Comparison of ENCODE assay signal across 9 mouse cellular contexts in genomic region chr11:53132406-53133035, GRCm38 (mm10).
DNase-seq lines count a peak whose midpoint lies in the region; ATAC-seq and TF ChIP-seq lines count a peak whose summit lies in the region.
"Had no signal": no experiment of that assay in that cellular context is flagged by ENCODE, and none has a peak within 500 bp of the region (broad histone marks: within the 10 kb centered on the region; RNA-seq: fewer than 3 reads in every experiment).

No protein-coding gene starts in this region.

- intact Hi-C loops in heart, adult 2 months (cut with DNase I), result no loop called here

- no peaks in the 10 kb centered on the region for H3K79me2 ChIP-seq in heart, adult 2 months (replicated peaks; ENCODE audit: control insufficient read depth, insufficient read depth, low read length)

- peak overlapping the region; percentile 47 for H3K4me2 ChIP-seq in midbrain, embryonic 14.5 days (ENCODE audit: low read length)

- H3K9ac ChIP-seq in heart, adult 2 months (ENCODE audit: low read depth, low read length), result no peak overlapping the region
- H3K9ac ChIP-seq in midbrain, embryonic 14.5 days (replicated peaks; ENCODE audit: low read length), result peak overlapping the region; percentile 45

- 0 out of 2 replicates have a peak, but pooled peaks cover 2% of the 10 kb centered on the region for H3K27me3 ChIP-seq in heart, embryonic 10.5 days (ENCODE audit: insufficient read depth, poor library complexity, severe bottlenecking)
- H3K27me3 ChIP-seq in heart, adult 2 months (ENCODE audit: control insufficient read depth, insufficient read depth, low read length), result no peaks in the 10 kb centered on the region
- no peaks in the 10 kb centered on the region for H3K27me3 ChIP-seq in midbrain, embryonic 14.5 days (ENCODE audit: control insufficient read depth, insufficient read depth, low read length)
- no peaks in the 10 kb centered on the region for H3K27me3 ChIP-seq in limb, embryonic 10.5 days (ENCODE audit: low read depth, poor library complexity, severe bottlenecking)

- peaks cover 9% of the 10 kb centered on the region for H3K4me1 ChIP-seq in heart, embryonic 10.5 days
- no peaks in the 10 kb centered on the region for H3K4me1 ChIP-seq in heart, adult 2 months (ENCODE audit: control insufficient read depth, insufficient read depth, low read length)
- H3K4me1 ChIP-seq in midbrain, embryonic 14.5 days (ENCODE audit: control insufficient read depth, insufficient read depth, low read length), result peaks cover 15% of the 10 kb centered on the region
- peaks cover 9% of the 10 kb centered on the region; the same call in 1 of the 2 replicates for H3K4me1 ChIP-seq in limb, embryonic 10.5 days

- no peak overlapping the region for H3K27ac ChIP-seq in heart, embryonic 10.5 days
- H3K27ac ChIP-seq in heart, adult 2 months, result no peak overlapping the region
- peak overlapping the region; percentile 63 for H3K27ac ChIP-seq in midbrain, embryonic 14.5 days (replicated peaks; ENCODE audit: low read depth, low read length)
- H3K27ac ChIP-seq in limb, embryonic 10.5 days, result no peak overlapping the region

- no peak for TF ChIP-seq POLR2A in heart, adult 2 months (IDR thresholded peaks at IDR 0.05; ENCODE audit: insufficient read depth, low read depth, low read length)

- no peaks in the 10 kb centered on the region for H3K9me3 ChIP-seq in heart, embryonic 10.5 days
- no peaks in the 10 kb centered on the region for H3K9me3 ChIP-seq in midbrain, embryonic 14.5 days (ENCODE audit: control insufficient read depth, low read length)
- H3K9me3 ChIP-seq in limb, embryonic 10.5 days (replicated peaks), result no peaks in the 10 kb centered on the region

- no peak for DNase-seq in heart, embryonic 10.5 days (ENCODE audit: low spot score)
- no peak for DNase-seq in heart, adult 2 months
- DNase-seq in retina, postnatal 1 day, result peak; percentile 43
- no peak for DNase-seq in retina, embryonic 14.5 days (ENCODE audit: low spot score)
- DNase-seq in midbrain, embryonic 14.5 days, result peak; percentile 54
- no peak for DNase-seq in right cerebral cortex, adult 2 months (ENCODE audit: low spot score in 2 of 2)
- no peak for DNase-seq in cerebellum, adult 18-20 months
- DNase-seq in limb, embryonic 10.5 days (ENCODE audit: low spot score), result no peak
- DNase-seq: layer of hippocampus, adult 9-11 months had no signal

- H3K4me3 ChIP-seq in heart, embryonic 10.5 days, result peak overlapping the region; percentile 31; the same call in 1 of the 2 replicates
- H3K4me3 ChIP-seq in heart, adult 2 months, result no peak overlapping the region
- peak overlapping the region; percentile 16; the same call in 1 of the 2 replicates for H3K4me3 ChIP-seq in midbrain, embryonic 14.5 days (replicated peaks; ENCODE audit: low read depth, low read length)
- H3K4me3 ChIP-seq in limb, embryonic 10.5 days, result no peak overlapping the region

- TF ChIP-seq EP300 in heart, adult 2 months (IDR thresholded peaks at IDR 0.05; ENCODE audit: insufficient read depth, low read depth, low read length), result no peak

- 50% methylated on average over 23 of the region's 23 CpGs for WGBS in heart, embryonic 10.5 days
- WGBS in heart, adult 2 months, result 44% methylated on average over 23 of the region's 23 CpGs
- WGBS in midbrain, embryonic 14.5 days, result 24% methylated on average over 23 of the region's 23 CpGs
- WGBS in limb, embryonic 10.5 days, result 68% methylated on average over 23 of the region's 23 CpGs

- no peaks in the 10 kb centered on the region for H3K36me3 ChIP-seq in heart, embryonic 10.5 days
- no peaks in the 10 kb centered on the region for H3K36me3 ChIP-seq in heart, adult 2 months (ENCODE audit: control insufficient read depth, insufficient read depth, low read length)
- no peaks in the 10 kb centered on the region for H3K36me3 ChIP-seq in midbrain, embryonic 14.5 days (ENCODE audit: control insufficient read depth, insufficient read depth, low read length)
- no peaks in the 10 kb centered on the region for H3K36me3 ChIP-seq in limb, embryonic 10.5 days

- TF ChIP-seq CTCF in heart, adult 2 months (IDR thresholded peaks at IDR 0.05), result no peak

- ATAC-seq in midbrain, embryonic 14.5 days (ENCODE audit: low FRiP score, low TSS enrichment), result no peak; the same call in 1 of the 2 replicates

Comparison
In these comparisons a context has a peak if more than half of its experiments do, and no peak if none do; other contexts are left out.
1. DNase-seq: peak in retina, postnatal 1 day (single experiment) and midbrain, embryonic 14.5 days (single experiment); none in heart, embryonic 10.5 days (single experiment), heart, adult 2 months (0 of 2), retina, embryonic 14.5 days (single experiment), right cerebral cortex, adult 2 months (0 of 2), cerebellum, adult 18-20 months (0 of 2) and limb, embryonic 10.5 days (single experiment).
2. H3K4me3 ChIP-seq: peak in heart, embryonic 10.5 days (single experiment) and midbrain, embryonic 14.5 days (single experiment); none in heart, adult 2 months (single experiment) and limb, embryonic 10.5 days (single experiment).